Mouse (Mus musculus): ENCODE data around the gene Jaml. TPM values are rescaled to one million over a fixed set of nuclear protein-coding genes. Genes with fewer than 3 reads are reported as not detected.

Gene Jaml
- polyA plus RNA-seq, 1 experiment from 2014 or later = 0.31 TPM

GRCm38 (mm10) chr9:45130119-45130518 lies 51.1 kb downstream of the Jaml start:
- Histone ChIP-seq H3K4me1 (replicated peaks) (no peaks in the 10 kb centered on the region), H3K27me3 (peaks cover 17% of the 10 kb centered on the region), H3K36me3 (peaks cover 12% of the 10 kb centered on the region; the same call in 1 of the 2 replicates), H3K27ac (replicated peaks) (no peak overlapping the region), H3K9me3 (no peaks in the 10 kb centered on the region), H3K9ac (no peak overlapping the region), H3K4me3 (no peak overlapping the region), H3K4me2 (no peak overlapping the region)
- ATAC-seq (ENCODE audit: low FRiP score, low read depth) = no peak
- 87% methylated on average over 3 of the region's 3 CpGs for WGBS

- Histone ChIP-seq H3K9ac (no peak overlapping the region), H3K27me3 (peaks cover 51% of the 10 kb centered on the region), H3K27ac (replicated peaks) (no peak overlapping the region), H3K36me3 (no peaks in the 10 kb centered on the region), H3K9me3 (no peaks in the 10 kb centered on the region), H3K4me2 (no peak overlapping the region), H3K4me3 (no peak overlapping the region), H3K4me1 (replicated peaks) (peaks cover 11% of the 10 kb centered on the region)
- WGBS = 24% methylated on average over 5 of the region's 5 CpGs
- no peak for ATAC-seq (ENCODE audit: low FRiP score, low read depth)
These were observed 54.7 kb downstream of the Jaml start for GRCm38 (mm10) chr9:45133484-45134310.

- ATAC-seq (ENCODE audit: low FRiP score, low read depth) = no peak
- Histone ChIP-seq H3K4me1 (replicated peaks) (peaks cover 17% of the 10 kb centered on the region), H3K9me3 (no peaks in the 10 kb centered on the region), H3K4me3 (no peak overlapping the region), H3K36me3 (no peaks in the 10 kb centered on the region), H3K9ac (no peak overlapping the region), H3K27ac (replicated peaks) (no peak overlapping the region), H3K27me3 (peaks cover 80% of the 10 kb centered on the region), H3K4me2 (no peak overlapping the region)
- WGBS = 16% methylated on average over 7 of the region's 7 CpGs
These were observed 57.6 kb downstream of the Jaml start for GRCm38 (mm10) chr9:45136442-45137169.

GRCm38 (mm10) chr9:45138191-45139032 lies 59.4 kb downstream of the Jaml start, which contains the start of gene Scn4b:
Gene Scn4b (plus strand): TSS chr9:45138395.
- 0 out of 2 replicates have a peak, but pooled peaks have one; percentile 21 for ATAC-seq (ENCODE audit: low FRiP score, low read depth)
- WGBS = under 1% methylated on average over 69 of the region's 76 CpGs
- H3K27ac ChIP-seq (replicated peaks) = no peak within 1 kb of the TSS
- no peaks in the 10 kb centered on the region for H3K9me3 ChIP-seq
- peaks cover 91% of the 10 kb centered on the region for H3K27me3 ChIP-seq
- H3K9ac ChIP-seq = peak within 1 kb of the TSS; percentile 37; the same call in 1 of the 2 replicates
- H3K4me2 ChIP-seq = peak within 1 kb of the TSS; percentile 91
- H3K4me3 ChIP-seq = peak within 1 kb of the TSS; percentile 49
- peaks cover 17% of the 10 kb centered on the region for H3K4me1 ChIP-seq (replicated peaks)
- no peaks in the 10 kb centered on the region for H3K36me3 ChIP-seq

- WGBS = 2% methylated on average over 7 of the region's 7 CpGs
- Histone ChIP-seq H3K9ac (peak overlapping the region; percentile 37; the same call in 1 of the 2 replicates), H3K27ac (replicated peaks) (no peak overlapping the region), H3K36me3 (no peaks in the 10 kb centered on the region), H3K9me3 (no peaks in the 10 kb centered on the region), H3K4me2 (peak overlapping the region; percentile 91), H3K4me1 (replicated peaks) (peaks cover 17% of the 10 kb centered on the region), H3K4me3 (peak overlapping the region; percentile 49), H3K27me3 (peaks cover 88% of the 10 kb centered on the region)
- ATAC-seq (ENCODE audit: low FRiP score, low read depth) = no peak
These were observed 60.1 kb downstream of the Jaml start for GRCm38 (mm10) chr9:45139082-45139481.

GRCm38 (mm10) chr9:45140945-45141344 lies 62.0 kb downstream of the Jaml start:
- ATAC-seq (ENCODE audit: low FRiP score, low read depth) = no peak
- peaks cover 87% of the 10 kb centered on the region for H3K27me3 ChIP-seq
- H3K9ac ChIP-seq = no peak overlapping the region
- no peak overlapping the region for H3K4me2 ChIP-seq
- no peak overlapping the region for H3K4me3 ChIP-seq
- peaks cover 25% of the 10 kb centered on the region for H3K4me1 ChIP-seq (replicated peaks)
- 51% methylated on average over 7 of the region's 7 CpGs for WGBS
- H3K9me3 ChIP-seq = no peaks in the 10 kb centered on the region
- no peaks in the 10 kb centered on the region for H3K36me3 ChIP-seq
- no peak overlapping the region for H3K27ac ChIP-seq (replicated peaks)

GRCm38 (mm10) chr9:45142686-45143085 lies 63.7 kb downstream of the Jaml start:
- Histone ChIP-seq H3K4me2 (no peak overlapping the region), H3K9ac (no peak overlapping the region), H3K4me1 (replicated peaks) (peaks cover 26% of the 10 kb centered on the region), H3K36me3 (no peaks in the 10 kb centered on the region), H3K9me3 (no peaks in the 10 kb centered on the region), H3K27ac (replicated peaks) (no peak overlapping the region), H3K4me3 (no peak overlapping the region), H3K27me3 (peaks cover 77% of the 10 kb centered on the region)
- 65% methylated on average over 3 of the region's 3 CpGs for WGBS
- no peak for ATAC-seq (ENCODE audit: low FRiP score, low read depth)

- ATAC-seq (ENCODE audit: low FRiP score, low read depth) = peak; percentile 66
- no peaks in the 10 kb centered on the region for H3K36me3 ChIP-seq
- H3K4me2 ChIP-seq = peak overlapping the region; percentile 93
- H3K4me1 ChIP-seq (replicated peaks) = peaks cover 10% of the 10 kb centered on the region
- no peaks in the 10 kb centered on the region for H3K9me3 ChIP-seq
- 2% methylated on average over 27 of the region's 27 CpGs for WGBS
- peak overlapping the region; percentile 42 for H3K9ac ChIP-seq
- H3K27ac ChIP-seq (replicated peaks) = no peak overlapping the region
- H3K27me3 ChIP-seq = peaks cover 49% of the 10 kb centered on the region
- H3K4me3 ChIP-seq = peak overlapping the region; percentile 41
These were observed 66.7 kb downstream of the Jaml start for GRCm38 (mm10) chr9:45145533-45146266.

- no peaks in the 10 kb centered on the region for H3K9me3 ChIP-seq
- 1% methylated on average over 5 of the region's 5 CpGs for WGBS
- H3K27ac ChIP-seq (replicated peaks) = no peak overlapping the region
- peaks cover 44% of the 10 kb centered on the region for H3K27me3 ChIP-seq
- H3K9ac ChIP-seq = peak overlapping the region; percentile 42
- peak overlapping the region; percentile 41 for H3K4me3 ChIP-seq
- peaks cover 10% of the 10 kb centered on the region for H3K4me1 ChIP-seq (replicated peaks)
- no peak for ATAC-seq (ENCODE audit: low FRiP score, low read depth)
- no peaks in the 10 kb centered on the region for H3K36me3 ChIP-seq
- peak overlapping the region; percentile 93 for H3K4me2 ChIP-seq
These were observed 67.2 kb downstream of the Jaml start for GRCm38 (mm10) chr9:45146267-45146597.

- Histone ChIP-seq H3K9ac (no peak overlapping the region), H3K4me2 (no peak overlapping the region), H3K9me3 (no peaks in the 10 kb centered on the region), H3K4me3 (no peak overlapping the region), H3K27ac (replicated peaks) (no peak overlapping the region), H3K36me3 (no peaks in the 10 kb centered on the region), H3K4me1 (replicated peaks) (peaks cover 2% of the 10 kb centered on the region), H3K27me3 (peaks cover 8% of the 10 kb centered on the region; the same call in 1 of the 2 replicates)
- ATAC-seq (ENCODE audit: low FRiP score, low read depth) = no peak
- WGBS = 75% methylated on average over 1 of the region's 1 CpGs
These were observed 72.0 kb downstream of the Jaml start for GRCm38 (mm10) chr9:45150933-45151332.

- no peak overlapping the region for H3K9ac ChIP-seq
- WGBS = 78% methylated on average over 7 of the region's 7 CpGs
- no peaks in the 10 kb centered on the region for H3K9me3 ChIP-seq
- no peaks in the 10 kb centered on the region; the same call in 1 of the 2 replicates for H3K27me3 ChIP-seq
- no peak overlapping the region for H3K27ac ChIP-seq (replicated peaks)
- H3K4me2 ChIP-seq = no peak overlapping the region
- H3K36me3 ChIP-seq = no peaks in the 10 kb centered on the region
- H3K4me1 ChIP-seq (replicated peaks) = no peaks in the 10 kb centered on the region
- H3K4me3 ChIP-seq = no peak overlapping the region
- no peak for ATAC-seq (ENCODE audit: low FRiP score, low read depth)
These were observed 74.4 kb downstream of the Jaml start for GRCm38 (mm10) chr9:45153361-45153760.

Data from hindbrain, embryonic 15.5 days (tissue).